Mouse (Mus musculus): Measurements from ENCODE around the gene Abcg1. TPM values are rescaled to one million over a fixed set of nuclear protein-coding genes. Genes with fewer than 3 reads are reported as not detected.
A peak's percentile ranks its signal among the peaks of the same experiment; 100 is the strongest.

Abcg1 gene
- polyA plus RNA-seq, 1 experiment from 2014 or later, result 15.8 TPM

GRCm38 (mm10) chr17:31070403-31071185 lies 13.1 kb downstream of the Abcg1 start:
- Histone ChIP-seq H3K9ac (no peak overlapping the region), H3K27ac (replicated peaks) (peak overlapping the region; percentile 24; the same call in 1 of the 2 replicates), H3K4me1 (peaks cover 65% of the 10 kb centered on the region), H3K4me3 (replicated peaks) (no peak overlapping the region), H3K36me3 (no peaks in the 10 kb centered on the region), H3K4me2 (replicated peaks) (no peak overlapping the region), H3K27me3 (no peaks in the 10 kb centered on the region), H3K9me3 (replicated peaks) (no peaks in the 10 kb centered on the region)
- WGBS, result 37% methylated on average over 6 of the region's 6 CpGs
- ATAC-seq (ENCODE audit: insufficient number of reproducible peaks, low FRiP score, low TSS enrichment, low read depth), result no peak

DNA sequence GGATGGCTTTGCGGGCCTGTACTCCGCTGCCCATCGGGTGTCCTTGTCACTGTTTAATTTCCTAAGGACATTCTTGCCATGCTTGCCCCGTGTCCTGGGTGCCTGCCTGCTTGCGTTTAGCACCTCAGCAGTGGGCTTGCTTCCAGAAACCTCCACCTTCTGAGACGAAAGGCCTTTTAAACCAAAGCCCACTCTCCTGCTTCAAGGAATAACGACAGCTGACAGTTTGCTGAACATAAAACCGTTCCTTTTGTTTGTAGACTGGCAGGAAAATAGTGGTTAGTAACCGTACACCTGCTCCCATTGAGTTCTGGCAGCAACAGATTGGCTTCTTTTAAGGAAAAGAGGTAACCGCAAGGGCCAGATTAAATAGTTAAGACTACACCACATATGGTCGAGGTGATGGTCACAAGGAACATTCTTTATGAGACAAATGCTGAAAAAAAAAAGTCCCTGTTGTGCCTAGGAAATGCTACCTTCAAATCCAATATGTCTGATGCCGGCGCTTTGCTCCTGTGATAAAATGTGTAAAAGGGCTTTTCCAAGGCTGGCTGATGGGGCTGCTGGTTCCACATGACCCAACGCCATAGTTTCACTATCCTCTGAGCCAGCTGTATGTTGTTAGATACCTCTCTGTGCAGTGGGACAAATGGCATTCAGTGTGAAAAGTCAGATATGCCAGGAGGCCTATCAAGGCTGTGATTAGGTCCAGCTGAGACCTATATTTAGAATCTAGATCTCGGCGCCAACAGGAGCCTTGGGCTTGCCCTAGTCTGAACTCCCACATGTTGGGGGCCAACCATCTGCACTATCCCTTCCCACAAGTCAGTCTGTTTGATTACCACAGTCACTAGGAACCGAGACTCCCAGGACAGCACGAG lies 14.2 kb downstream of the Abcg1 start:
- Histone ChIP-seq H3K9ac (no peak overlapping the region), H3K27ac (replicated peaks) (peak overlapping the region; percentile 56), H3K4me1 (peaks cover 57% of the 10 kb centered on the region), H3K4me3 (replicated peaks) (no peak overlapping the region), H3K27me3 (no peaks in the 10 kb centered on the region), H3K36me3 (no peaks in the 10 kb centered on the region), H3K9me3 (replicated peaks) (no peaks in the 10 kb centered on the region), H3K4me2 (replicated peaks) (no peak overlapping the region)
- 45% methylated on average over 18 of the region's 18 CpGs for WGBS
- ATAC-seq (ENCODE audit: insufficient number of reproducible peaks, low FRiP score, low TSS enrichment, low read depth), result no peak

- Histone ChIP-seq H3K36me3 (no peaks in the 10 kb centered on the region), H3K4me1 (peaks cover 56% of the 10 kb centered on the region), H3K9ac (no peak overlapping the region), H3K4me3 (replicated peaks) (peak overlapping the region; percentile 29), H3K27ac (replicated peaks) (peak overlapping the region; percentile 71), H3K9me3 (replicated peaks) (no peaks in the 10 kb centered on the region), H3K4me2 (replicated peaks) (peak overlapping the region; percentile 52), H3K27me3 (no peaks in the 10 kb centered on the region)
- no peak for ATAC-seq (ENCODE audit: insufficient number of reproducible peaks, low FRiP score, low TSS enrichment, low read depth)
- WGBS, result 52% methylated on average over 4 of the region's 4 CpGs
Observed at GRCm38 (mm10) chr17:31072872-31073271, 15.4 kb downstream of the Abcg1 start.

DNA sequence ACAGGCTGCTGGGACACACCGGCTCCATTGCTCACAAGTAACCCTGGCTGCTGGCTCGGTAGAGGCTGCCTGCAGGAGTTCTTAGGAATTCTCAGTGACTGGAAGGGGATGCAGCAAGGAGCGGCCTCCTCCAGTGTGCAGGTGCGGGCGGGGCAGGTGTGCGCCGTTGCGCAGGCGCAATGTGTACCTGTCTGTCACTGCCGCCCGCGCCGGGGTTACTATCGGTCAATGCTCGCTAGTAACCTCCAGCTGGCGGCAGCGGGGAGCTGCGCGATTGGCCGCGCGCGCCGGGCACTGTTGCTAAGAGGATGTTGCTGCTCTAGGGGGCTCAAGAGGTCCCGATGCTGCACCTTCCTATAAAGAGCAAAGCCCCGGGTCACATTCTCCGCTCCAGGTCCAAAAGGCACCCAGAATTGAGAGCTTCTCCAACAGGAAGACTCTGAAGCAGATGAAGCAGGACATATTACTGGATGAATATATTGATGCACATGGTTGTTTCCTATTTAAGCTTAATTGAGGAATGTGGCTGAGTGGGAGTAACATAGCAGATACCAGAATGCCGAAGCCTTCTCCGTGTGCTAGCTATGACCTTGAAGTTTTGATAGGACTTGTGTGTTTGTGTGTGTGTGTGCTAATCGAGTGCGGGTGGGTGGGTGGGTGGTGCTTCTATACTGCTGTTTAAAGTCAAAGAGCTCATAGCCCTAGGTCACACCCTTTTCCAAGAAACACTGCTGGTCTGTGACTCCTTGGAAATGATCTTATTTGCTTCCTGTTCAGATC lies 16.0 kb downstream of the Abcg1 start:
- WGBS, result 2% methylated on average over 31 of the region's 31 CpGs
- Histone ChIP-seq H3K4me1 (peaks cover 60% of the 10 kb centered on the region), H3K27ac (replicated peaks) (peak overlapping the region; percentile 71), H3K9ac (no peak overlapping the region), H3K4me3 (replicated peaks) (peak overlapping the region; percentile 29), H3K36me3 (no peaks in the 10 kb centered on the region), H3K9me3 (replicated peaks) (no peaks in the 10 kb centered on the region), H3K27me3 (no peaks in the 10 kb centered on the region), H3K4me2 (replicated peaks) (peak overlapping the region; percentile 52)
- peak; percentile 73 for ATAC-seq (ENCODE audit: insufficient number of reproducible peaks, low FRiP score, low TSS enrichment, low read depth)

DNA sequence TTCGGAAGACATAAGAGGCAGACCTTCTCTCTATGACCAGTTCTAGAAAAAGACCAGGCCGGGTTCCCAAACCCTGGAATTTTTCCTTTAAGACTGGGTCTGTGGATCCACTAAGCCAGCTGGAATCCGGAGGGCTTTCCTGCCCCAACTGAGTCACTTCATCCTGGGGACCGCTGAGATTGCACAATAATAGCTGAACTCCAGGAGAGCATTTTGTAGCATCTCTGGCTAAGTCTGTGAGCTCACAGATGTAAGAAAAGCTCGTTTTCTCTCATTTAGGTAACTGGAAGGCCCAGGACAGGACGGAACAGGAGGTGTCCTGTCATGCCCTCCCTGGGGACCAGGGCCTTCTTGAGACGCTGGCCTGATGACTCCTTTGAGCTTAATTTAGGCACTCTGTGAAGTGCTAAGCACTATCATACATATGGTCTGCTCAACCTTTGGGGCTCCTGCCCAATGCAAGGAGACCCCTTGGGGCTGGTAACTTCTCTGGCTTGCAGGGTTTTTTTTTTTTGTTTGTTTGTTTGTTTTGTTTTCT lies 16.6 kb downstream of the Abcg1 start:
- no peaks in the 10 kb centered on the region for H3K36me3 ChIP-seq
- H3K9ac ChIP-seq, result no peak overlapping the region
- H3K27me3 ChIP-seq, result no peaks in the 10 kb centered on the region
- WGBS, result 24% methylated on average over 7 of the region's 7 CpGs
- peak overlapping the region; percentile 71 for H3K27ac ChIP-seq (replicated peaks)
- no peak for ATAC-seq (ENCODE audit: insufficient number of reproducible peaks, low FRiP score, low TSS enrichment, low read depth)
- no peaks in the 10 kb centered on the region for H3K9me3 ChIP-seq (replicated peaks)
- H3K4me2 ChIP-seq (replicated peaks), result no peak overlapping the region
- no peak overlapping the region for H3K4me3 ChIP-seq (replicated peaks)
- peaks cover 63% of the 10 kb centered on the region for H3K4me1 ChIP-seq

DNA sequence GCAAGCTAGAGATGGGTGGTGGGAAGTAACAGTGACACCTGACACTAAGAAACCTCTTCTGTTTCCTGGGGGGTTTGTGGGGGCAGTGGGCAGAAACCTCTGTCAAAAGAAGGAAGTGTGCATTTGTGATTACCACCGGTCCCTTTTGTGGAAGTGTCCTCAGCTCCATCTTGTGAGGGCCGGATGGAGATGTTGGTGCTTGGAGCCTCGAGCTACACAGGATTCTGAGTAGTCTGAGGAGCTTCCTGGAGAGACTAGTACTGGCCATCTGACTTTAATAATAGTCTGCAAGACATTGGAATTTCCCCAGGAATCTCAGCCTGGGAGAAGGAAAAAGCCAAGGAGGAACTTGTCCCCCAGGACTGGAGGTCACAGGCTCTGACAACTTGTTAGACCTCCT lies 17.2 kb downstream of the Abcg1 start:
- Histone ChIP-seq H3K27me3 (no peaks in the 10 kb centered on the region), H3K9ac (no peak overlapping the region), H3K36me3 (no peaks in the 10 kb centered on the region), H3K9me3 (replicated peaks) (no peaks in the 10 kb centered on the region), H3K4me1 (peaks cover 69% of the 10 kb centered on the region), H3K4me3 (replicated peaks) (no peak overlapping the region), H3K27ac (replicated peaks) (0 out of 2 replicates have a peak overlapping the region, but pooled peaks have one; percentile 18), H3K4me2 (replicated peaks) (no peak overlapping the region)
- WGBS, result 23% methylated on average over 3 of the region's 3 CpGs
- no peak for ATAC-seq (ENCODE audit: insufficient number of reproducible peaks, low FRiP score, low TSS enrichment, low read depth)

DNA sequence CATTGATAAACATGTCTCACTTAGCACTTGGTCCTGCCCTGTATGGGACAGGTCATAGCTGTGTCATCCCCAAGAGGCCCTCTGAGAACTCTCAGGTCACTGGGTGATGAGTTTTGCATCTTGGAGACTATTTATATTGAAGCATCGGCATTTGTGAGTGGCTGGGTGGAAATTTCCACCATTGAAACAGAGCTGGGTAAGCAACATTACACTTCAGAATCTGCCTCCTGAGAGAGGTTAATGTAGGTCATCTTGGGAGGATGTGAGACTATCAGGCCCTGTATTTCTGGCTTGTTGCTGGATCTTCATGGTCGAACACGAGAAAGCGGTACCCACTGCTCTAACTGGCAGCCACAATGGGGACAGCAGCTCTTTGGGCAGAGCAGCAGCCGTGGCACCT lies 18.0 kb downstream of the Abcg1 start:
- Histone ChIP-seq H3K36me3 (no peaks in the 10 kb centered on the region), H3K4me1 (peaks cover 71% of the 10 kb centered on the region), H3K4me2 (replicated peaks) (no peak overlapping the region), H3K9me3 (replicated peaks) (no peaks in the 10 kb centered on the region), H3K4me3 (replicated peaks) (no peak overlapping the region), H3K9ac (no peak overlapping the region), H3K27ac (replicated peaks) (no peak overlapping the region), H3K27me3 (no peaks in the 10 kb centered on the region)
- ATAC-seq (ENCODE audit: insufficient number of reproducible peaks, low FRiP score, low TSS enrichment, low read depth), result no peak
- WGBS, result 82% methylated on average over 5 of the region's 5 CpGs

DNA sequence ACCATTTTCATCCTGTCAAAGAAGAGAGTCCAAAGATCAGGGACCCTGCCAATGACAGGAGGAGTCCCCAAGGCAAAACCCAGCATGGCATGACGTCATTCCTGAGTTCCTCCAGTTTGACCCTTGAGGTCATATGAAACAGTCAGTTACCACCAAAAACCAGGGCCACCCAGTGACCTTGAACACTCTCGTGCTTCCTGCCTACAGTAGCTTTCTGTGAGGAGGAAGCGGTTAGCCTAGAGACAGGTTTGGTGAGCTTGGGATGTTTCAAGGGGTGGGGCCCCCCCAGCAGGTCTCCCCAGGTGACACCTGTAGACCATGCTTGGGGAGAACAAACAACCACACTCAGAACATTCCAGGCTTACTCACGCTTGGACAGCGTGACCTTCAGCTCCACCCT lies 20.1 kb downstream of the Abcg1 start:
- 60% methylated on average over 5 of the region's 5 CpGs for WGBS
- Histone ChIP-seq H3K36me3 (no peaks in the 10 kb centered on the region), H3K9ac (no peak overlapping the region), H3K4me1 (peaks cover 51% of the 10 kb centered on the region), H3K27ac (replicated peaks) (no peak overlapping the region), H3K9me3 (replicated peaks) (no peaks in the 10 kb centered on the region), H3K4me3 (replicated peaks) (no peak overlapping the region), H3K4me2 (replicated peaks) (no peak overlapping the region), H3K27me3 (no peaks in the 10 kb centered on the region)
- no peak for ATAC-seq (ENCODE audit: insufficient number of reproducible peaks, low FRiP score, low TSS enrichment, low read depth)

DNA sequence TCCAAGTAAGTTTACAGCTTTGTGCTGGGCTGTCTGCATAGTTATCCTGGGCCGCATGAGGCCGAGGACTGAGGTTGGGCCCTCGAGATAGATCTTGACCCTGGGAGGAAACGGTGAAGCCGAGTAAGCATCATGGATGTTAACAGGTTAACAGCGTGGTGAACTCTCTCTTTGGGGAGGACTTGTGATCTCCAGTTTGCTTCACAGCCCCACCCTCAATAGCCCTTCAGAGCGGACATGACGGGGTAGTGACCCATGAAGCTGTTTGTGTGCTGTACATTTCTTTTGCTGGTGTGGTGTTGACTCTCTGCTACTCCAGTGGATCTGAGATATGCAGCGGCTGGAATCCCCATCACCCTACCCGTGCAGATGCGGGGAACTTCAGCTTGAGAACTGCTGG lies 21.1 kb downstream of the Abcg1 start:
- peak overlapping the region; percentile 34; the same call in 1 of the 2 replicates for H3K27ac ChIP-seq (replicated peaks)

DNA sequence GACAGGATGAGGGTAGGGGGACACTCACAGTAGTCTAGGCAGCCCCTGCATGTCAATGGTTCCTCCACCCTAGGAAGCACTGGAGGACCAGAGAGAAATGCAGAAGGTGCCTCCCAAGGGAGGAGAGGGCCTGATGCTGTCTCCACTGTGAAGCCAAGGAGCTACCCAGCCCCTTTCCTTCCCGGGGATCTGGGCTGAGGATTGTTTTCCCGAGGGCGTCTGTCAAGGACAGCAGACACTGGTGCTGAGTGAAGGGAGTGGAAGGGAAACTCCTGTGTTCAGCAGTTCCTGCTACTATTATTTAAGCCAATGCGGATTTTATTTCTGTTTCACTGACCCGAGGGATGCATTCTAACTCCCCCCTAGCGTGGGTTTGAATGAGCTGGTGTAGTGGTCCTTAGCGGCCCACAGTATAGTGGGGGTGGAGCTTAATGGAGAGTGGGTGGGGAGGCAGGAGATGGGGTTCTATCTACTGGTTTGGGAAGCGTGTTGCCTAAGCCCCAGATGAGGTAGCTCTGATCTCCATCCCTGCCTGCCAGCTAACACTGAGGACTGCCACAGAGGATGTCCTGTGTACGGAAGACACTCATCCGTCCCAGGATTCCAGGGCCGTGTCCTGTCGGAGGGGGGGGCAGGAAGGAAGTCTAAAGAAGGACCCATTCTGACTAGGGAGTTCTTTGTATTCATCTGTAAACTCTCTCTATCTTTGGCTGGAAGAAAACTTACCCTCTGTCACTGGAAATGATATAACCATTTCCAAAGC lies 21.8 kb downstream of the Abcg1 start:
- H3K4me1 ChIP-seq, result peaks cover 34% of the 10 kb centered on the region
- H3K27me3 ChIP-seq, result no peaks in the 10 kb centered on the region
- no peaks in the 10 kb centered on the region for H3K36me3 ChIP-seq
- no peak overlapping the region for H3K4me3 ChIP-seq (replicated peaks)
- no peak overlapping the region for H3K9ac ChIP-seq
- ATAC-seq (ENCODE audit: insufficient number of reproducible peaks, low FRiP score, low TSS enrichment, low read depth), result no peak
- WGBS, result 40% methylated on average over 12 of the region's 12 CpGs
- H3K27ac ChIP-seq (replicated peaks), result peak overlapping the region; percentile 34
- H3K4me2 ChIP-seq (replicated peaks), result no peak overlapping the region
- H3K9me3 ChIP-seq (replicated peaks), result no peaks in the 10 kb centered on the region

More for the DNA sequence above, 21.1 kb downstream of the Abcg1 start:
- Histone ChIP-seq H3K4me2 (replicated peaks) (no peak overlapping the region), H3K4me3 (replicated peaks) (no peak overlapping the region), H3K4me1 (peaks cover 41% of the 10 kb centered on the region), H3K36me3 (no peaks in the 10 kb centered on the region), H3K9me3 (replicated peaks) (no peaks in the 10 kb centered on the region), H3K27me3 (no peaks in the 10 kb centered on the region), H3K9ac (no peak overlapping the region)
- ATAC-seq (ENCODE audit: insufficient number of reproducible peaks, low FRiP score, low TSS enrichment, low read depth), result no peak
- WGBS, result 76% methylated on average over 11 of the region's 11 CpGs

All from embryonic facial prominence, embryonic 15.5 days (tissue).